Mouse (Mus musculus): ENCODE results near the gene Tyk2.

Tyk2 gene

DNA sequence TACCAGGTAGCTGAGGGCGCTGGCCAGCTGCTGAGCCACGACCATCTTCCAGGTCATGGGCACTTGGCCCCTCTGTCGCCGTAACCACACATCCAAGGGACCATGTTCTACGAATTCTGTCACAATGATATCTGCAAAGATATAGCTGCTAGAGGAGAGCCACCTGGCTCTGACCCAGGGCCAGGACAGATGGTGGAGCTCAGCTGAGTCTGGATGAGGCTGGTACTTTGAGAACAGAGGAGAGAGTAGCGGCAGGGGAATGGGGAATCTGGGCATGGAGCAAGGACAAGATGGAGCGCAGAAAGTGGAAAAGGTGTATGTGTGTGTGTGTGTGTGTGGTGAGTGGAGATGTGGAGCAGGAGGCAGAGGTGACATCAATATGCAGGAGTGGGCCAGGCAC is 16.9 kb downstream of the Tyk2 start:
- no peak for DNase-seq (ENCODE audit: low spot score in 2 of 2)

DNA sequence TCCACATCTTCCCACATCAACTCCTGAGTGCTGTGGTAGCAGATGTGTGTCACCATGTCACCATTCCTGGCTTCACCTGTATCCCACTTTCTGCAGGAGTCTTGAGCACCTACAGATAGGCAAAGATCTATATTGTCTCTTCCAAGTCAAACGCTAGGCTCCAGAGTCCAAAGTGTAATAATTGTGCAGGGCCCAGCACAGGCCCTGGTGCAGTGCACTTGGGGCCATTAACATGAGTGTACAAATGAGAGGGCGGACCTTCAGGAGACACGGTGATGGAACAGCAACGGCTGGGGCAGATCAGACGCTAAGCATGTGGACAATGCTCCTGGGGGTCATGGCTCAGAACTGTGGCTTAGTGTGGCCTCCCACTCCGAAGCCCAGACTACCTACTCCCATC is 17.3 kb downstream of the Tyk2 start:
- DNase-seq (ENCODE audit: low spot score in 2 of 2) = no peak

DNA sequence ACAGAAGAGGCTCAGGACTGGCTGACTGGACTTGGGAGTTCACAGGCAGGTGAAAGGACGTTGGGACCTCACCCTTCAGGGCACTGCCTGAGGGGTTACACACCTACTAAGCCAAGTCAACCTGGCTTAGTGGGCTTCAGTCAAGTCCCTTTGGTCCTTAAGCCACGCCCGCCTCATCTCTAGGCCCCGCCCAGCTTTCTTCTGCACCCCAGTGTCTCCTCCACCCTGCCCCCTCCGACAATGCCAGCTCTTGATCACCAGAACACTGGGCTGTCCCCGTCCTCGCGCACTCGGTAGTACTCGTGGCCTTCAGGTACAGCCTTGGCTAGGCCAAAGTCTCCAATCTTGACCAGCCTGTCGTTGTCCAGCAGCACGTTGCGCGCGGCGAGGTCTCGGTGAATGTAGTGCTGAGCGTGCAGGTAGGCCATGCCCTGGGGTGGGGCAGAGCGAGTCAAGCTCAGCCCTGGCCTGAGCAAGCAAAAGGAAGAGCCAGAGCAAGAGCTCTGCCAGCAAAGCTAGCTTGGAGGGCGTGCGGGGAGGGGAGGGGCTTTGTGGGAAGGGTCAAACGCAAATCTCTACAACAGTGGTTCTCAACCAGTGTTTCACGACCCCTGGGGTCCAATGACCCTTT is 23.3 kb downstream of the Tyk2 start:
- no peak for DNase-seq (ENCODE audit: low spot score in 2 of 2)

DNA sequence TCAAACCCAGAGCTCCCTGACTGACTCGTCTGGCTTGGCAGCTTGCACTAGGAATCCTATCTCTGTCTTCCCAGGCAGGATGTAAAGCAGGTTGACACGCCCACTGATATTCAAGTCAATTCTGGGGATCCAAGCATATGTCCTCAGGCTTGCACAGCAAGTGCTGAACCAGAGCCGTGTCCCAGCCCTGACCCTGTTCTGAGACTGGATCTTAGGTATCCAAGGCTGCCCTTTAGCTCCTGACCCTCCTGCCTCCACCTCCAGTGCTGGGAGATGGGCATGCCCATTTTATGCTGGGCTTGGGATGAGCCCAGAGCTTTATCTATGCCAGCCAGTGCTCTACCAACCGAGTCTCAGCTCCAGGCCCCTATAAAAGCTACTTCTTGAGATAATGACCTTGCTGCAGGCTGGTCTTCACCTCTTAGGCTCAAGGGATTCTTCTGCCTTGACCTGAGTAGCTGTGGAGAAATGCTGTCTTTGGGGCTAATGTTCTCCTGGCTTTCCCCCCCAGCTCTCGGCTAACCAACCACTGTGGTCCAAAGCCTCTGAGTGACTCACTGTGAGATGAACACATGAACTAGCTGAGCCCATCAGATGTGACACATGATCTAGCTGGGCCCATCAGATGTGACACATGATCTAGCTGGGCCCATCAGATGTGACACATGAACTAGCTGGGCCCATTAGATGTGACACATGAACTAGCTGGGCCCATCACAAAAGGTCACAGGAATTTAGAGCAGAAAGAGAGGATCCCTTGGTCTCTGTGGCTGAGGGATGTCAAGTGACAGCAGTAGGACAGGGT is 25.1 kb downstream of the Tyk2 start:
- DNase-seq (ENCODE audit: low spot score in 2 of 2) = no peak

DNA sequence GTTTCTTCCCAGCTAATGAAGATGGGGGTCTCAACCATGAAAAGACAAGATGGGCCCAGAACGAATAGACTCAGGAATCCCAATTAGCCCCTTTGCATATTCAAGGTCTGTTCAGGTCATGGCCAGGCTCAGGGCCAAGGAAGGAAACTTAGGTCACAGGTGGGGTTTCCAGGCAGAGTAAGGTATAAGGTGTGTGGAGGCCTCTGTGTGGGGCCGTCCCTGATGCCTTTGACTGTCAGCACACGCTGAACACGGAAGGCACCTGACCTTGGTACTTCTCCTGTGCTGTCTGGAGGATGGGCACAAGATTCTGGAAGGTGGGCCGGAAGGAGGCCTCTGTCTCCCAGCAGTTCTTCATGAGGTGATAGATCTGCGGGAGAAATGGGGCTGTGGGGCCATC is 26.2 kb downstream of the Tyk2 start:
- DNase-seq (ENCODE audit: low spot score in 2 of 2) = no peak

DNA sequence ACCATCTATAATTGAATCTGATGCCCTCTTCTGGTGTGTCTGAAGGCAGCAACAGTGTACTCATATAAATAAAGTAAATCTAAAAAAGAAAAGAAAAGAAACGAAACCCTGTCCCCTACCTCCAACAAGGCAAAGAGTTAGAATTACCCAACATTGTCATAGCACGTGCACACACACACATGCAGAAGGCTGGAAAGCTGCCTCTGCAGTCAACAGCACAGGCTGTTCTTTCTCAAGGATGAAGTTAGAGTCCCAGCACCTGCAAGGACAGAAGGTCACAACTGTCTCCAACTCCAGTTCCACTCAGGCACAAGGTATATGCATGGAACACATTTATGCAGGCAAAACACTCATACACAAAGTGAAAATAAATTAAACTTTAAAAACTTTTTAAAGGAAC is 29.0 kb downstream of the Tyk2 start:
- no peak for DNase-seq (ENCODE audit: low spot score in 2 of 2)

DNA sequence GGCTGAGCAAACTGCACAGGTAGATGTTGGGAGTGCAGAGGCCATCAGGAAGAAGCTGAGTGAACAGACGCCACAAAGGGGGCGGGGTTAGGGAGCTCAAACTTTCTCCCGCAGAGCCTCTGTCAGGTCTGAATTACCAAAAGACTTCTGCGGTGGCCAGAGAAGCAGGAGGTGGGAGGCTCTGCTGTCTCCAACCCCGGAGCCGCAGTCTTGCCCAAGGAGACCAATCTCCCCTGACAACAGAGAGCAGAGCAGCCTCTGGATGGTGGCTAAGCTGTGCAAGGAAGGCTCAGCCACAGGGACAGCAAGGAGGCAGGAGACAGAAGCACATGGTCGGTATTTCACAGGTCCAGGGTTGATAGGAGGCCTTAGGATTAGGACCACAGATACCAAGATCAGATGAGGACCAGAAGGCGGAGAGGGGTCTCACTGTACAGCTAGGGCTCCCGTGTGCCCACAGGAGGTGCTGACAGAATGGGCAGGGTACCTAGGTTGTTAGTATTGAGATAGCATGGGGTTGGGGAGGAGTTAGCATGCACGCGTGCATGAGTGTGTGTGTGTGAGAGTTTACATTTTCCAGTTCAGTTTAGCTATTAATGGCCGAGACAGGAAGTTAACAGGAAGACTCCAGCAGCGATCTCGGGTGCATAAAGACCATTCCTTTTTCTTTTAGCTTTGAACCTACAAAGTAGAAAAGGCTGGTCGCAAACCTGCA is 30.4 kb downstream of the Tyk2 start:
- no peak for DNase-seq (ENCODE audit: low spot score in 2 of 2)

DNA sequence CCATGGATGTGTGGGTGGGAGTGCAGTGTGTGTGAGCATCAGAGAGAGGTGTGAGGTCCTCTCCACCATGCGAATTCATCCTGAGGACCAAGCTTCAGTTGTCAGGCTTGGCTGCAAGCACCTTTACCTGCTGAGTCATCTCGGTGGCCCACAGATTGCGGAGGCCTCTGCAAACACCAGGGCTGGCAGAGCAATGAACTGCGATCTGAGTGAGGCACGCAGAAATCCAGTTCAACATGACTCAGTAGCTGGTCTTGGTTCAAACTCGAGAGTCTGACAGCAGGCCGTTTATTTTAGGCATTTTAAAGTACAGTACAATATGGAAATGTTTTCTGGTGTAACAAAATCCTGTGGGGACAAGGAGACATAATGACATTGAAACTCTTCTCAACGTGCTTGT is 33.2 kb downstream of the Tyk2 start:
- DNase-seq (ENCODE audit: low spot score in 2 of 2) = no peak

DNA sequence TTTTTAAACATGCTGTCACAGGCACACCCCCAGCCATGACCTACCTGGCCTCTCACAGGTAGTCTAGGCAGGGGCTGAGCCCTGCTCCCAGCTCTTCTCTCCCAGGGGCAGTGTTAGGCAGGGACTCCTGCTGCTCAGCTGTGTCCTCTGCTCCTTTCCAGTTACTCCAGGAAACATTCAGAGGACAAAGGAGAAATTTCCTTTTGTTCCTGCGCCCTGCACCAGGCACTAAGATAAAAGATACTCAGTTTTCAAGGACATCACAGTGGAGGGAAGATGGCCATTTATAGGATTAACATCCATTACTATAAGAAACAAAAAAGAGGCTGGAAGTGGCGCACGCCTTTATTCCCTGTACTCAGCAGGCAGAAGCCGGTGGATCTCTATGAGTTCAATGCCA is 35.1 kb downstream of the Tyk2 start:
- DNase-seq (ENCODE audit: low spot score in 2 of 2) = no peak

DNA sequence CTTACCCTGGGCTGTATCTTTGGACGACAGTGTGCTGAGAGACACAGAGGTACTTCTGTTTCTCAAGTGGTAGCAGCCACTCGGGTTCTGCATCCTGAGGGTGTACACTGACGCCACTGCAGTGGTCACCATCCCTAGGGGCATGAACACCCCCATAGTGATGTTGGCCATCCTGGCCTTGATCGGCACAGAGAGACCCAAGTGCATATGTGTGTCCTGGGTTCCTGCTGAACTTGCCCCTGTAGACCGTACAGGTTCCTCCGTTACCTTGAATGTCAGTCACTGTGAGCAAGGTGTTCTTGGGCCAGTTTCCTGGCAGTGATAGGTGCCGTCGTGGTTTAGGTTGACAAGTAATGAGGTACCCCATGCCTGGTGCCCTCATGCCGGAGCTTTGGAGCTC is 37.6 kb downstream of the Tyk2 start:
- no peak for DNase-seq (ENCODE audit: low spot score in 2 of 2)

DNA sequence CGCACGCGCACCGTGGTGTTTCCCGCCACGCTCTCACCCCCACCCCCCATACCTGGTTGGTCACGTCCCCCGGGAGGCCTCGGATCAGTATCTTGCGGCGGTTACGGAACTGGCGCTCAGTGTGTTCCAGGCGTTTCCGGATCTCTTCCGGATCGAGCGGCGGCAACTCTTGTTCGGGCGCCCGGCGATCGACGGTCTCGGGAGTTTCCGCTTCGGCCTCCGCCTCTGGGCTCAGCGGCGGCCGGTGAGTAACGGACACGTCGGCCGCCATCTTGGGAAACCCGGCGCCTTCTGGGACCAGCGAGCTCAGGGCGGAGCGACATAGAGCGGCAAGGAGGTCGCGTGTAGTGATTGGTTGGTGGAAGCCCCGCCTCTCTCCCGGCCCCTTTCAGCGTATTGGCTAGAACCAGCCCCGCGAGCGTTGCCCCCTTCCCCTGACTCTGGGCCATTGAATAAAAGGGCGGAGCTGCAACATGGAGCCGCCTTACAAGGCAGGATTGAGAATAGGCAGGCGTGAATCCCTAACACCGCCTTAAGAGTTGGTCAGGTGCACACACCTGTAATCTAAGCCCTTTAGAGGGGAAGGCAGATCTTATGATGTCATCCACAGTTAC is 39.2 kb downstream of the Tyk2 start, which contains the start of the genes Gm38431 and Raver1:
Gene Gm38431, minus strand, starts transcription at position 291 of the 614 bp plus-strand sequence.
Gene Raver1, minus strand, starts transcription at position 302 of the 614 bp plus-strand sequence.
- DNase-seq (ENCODE audit: low spot score in 2 of 2) = peak; percentile 98

DNA sequence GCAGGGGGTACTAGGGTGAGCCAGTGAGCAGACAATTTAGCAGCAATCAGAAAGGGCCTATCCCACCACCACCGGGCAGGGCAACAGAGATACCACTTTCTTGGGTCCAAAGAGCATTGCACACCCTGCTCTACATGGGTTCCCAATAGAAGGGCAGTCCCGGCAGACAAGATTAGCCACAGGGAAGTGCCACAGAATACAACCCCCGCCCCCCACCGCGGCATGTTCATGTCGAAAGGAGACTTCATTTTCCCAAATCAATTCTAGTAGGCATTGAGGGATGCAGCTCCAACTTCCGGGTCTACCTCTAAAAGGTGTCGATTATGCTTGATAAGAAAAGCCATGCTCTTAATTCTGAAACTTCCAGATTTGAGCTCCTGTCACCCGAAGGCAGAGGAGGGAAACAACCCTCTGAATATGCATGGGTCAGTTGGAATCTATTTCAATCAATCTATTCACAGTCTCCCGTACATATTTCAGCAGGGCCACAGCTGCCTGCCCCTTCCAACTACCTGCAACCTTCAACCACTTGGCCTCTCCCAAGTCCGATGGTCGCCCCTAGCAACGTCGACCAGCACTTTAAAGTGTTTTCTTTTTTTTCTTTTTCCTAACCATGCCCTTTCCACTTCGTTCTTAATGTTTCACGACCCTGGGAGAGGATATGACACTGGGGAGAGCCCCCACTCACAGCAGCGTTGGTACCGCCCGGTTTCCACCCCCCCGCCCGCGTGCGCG is 39.9 kb downstream of the Tyk2 start:
- DNase-seq (ENCODE audit: low spot score in 2 of 2) = no peak

DNA sequence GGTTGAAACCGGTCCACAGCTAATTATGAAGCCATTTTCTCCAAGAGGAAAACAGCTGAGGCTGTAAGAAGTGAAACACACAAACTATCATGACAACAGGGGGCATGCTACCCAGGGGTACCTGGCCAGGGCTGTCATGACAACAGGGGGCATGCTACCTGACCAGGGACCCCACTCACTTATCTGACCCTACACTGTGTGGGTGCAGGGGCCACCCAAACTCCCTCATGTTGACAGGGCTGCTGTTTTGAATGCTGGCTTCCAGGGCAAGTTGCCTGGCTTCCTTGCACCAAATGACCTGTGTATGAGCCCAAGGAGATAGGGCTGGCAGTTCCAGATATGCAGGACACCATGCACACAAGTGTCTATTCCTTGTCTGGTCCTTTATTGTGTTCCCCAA is 40.5 kb downstream of the Tyk2 start:
- DNase-seq (ENCODE audit: low spot score in 2 of 2) = no peak

DNA sequence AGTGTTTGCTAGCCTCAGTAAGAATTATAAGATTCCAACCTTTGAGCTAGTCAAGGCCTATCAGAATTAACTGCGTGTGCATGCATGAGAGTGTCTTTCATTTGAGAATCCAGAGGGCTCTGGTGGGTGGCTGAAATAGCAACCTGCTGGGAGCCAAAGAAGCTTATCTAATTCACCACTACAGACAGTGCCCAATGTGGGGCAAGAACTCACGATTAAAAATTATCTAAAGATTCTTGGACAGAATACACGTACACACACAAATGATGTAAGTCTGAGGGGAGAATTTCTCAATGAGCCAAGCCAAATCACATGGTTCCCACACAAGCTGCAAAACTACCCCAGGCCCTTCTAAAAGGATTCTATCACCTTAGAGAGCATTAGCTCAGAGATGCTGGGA is 47.7 kb downstream of the Tyk2 start:
- no peak for DNase-seq (ENCODE audit: low spot score in 2 of 2)

DNA sequence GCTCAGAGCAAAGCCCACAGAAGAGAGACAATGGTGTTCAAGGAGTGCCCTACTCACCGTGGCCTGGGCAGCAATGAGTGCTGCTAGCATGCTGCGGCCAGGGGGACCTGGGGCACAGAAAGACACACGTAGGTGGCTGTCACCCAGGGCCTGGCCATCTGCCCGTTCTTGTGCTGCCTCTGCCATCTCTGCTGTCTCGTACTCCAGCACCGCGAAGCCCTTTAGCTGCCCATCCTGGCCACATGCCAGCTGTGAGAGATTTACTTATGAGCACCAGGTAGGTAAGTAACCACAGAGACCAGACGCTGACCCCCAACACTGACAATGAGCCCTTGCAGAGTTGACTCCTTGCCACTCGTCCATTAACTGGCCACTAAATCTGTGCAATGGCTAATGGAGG is 49.9 kb downstream of the Tyk2 start:
- DNase-seq (ENCODE audit: low spot score in 2 of 2) = no peak

DNA sequence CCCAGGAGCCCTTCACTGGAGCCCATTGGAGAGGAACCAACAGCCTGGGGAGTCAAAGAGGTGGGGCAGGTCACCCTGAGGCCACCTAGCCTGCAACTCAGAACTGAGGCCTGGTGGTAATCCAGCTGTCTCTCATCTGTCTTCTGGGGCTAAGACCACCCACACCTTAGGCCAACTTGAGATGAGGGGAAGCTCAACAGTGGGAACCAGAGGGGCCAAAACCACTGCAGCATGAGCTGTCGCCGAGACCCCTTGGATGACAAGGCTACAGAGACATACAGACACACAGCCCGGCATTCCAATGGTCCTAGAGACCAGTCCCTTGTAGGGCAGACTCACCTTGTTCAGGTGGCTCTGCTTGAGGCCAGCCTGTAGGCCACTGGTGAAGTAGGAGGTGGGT is 55.4 kb downstream of the Tyk2 start:
- DNase-seq (ENCODE audit: low spot score in 2 of 2) = no peak

DNA sequence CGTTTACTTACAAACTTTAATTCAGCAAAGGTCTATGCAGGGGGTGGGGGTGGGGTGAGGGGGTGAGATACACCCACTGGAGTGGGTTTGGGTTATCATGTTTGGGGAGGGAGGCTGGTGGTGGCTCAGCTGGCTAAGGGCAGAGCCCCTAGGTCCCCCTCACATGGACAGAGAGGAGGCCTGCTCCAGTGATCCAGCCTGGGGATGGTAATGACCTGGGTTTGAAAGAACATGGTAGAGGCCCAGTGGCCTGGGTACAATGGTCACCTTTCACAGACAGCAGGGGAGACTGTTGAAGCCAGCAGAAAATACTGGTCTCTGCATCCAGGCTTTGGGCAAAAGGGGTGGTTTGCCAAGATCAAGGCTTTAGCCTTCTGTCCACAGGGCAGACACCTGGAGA is 56.9 kb downstream of the Tyk2 start:
- DNase-seq (ENCODE audit: low spot score in 2 of 2) = no peak

DNA sequence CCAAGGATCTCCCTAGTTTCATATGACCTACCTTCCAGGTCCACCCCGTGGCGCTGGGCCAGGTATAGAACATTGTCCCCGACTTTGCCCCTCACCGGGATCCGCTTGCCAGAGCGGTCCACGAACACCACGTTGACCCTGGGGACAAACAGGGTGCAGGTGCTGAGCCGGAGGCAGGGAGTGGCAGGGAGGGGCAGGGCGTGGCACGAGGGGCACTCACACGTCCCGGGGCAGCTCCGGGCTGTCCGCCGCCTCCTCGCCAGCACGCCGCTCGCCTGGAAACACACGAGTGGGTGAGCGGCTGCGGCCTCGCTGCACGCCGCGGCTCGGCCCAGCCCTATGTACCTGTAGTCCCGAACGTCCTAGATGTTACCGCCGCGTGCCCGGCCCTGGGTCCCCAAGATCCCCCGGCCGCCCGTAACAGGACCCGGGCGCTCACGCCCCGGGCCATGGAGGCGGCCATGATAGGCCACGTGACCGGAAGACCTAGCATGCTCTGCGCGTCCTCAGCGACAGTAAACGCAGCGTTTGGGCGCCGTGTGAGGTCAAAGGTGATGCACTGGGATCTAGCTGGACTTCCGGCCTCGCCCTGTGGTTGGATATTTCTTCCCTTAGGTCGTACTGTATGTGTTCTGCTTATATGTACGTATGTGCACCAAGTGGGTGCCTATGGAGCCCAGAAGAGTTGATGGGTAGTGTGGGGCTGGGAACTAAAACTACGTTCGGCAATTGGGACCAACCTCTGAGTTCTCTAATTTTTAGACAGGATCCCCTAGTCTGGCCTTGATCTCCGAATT is 57.8 kb downstream of the Tyk2 start, which contains the start of the genes Gm49373 and Fdx1l:
Gene Gm49373, minus strand, starts transcription at position 53 of the 797 bp plus-strand sequence.
Gene Fdx1l, minus strand, starts transcription at position 571 of the 797 bp plus-strand sequence.
- DNase-seq (ENCODE audit: low spot score in 2 of 2) = peak; percentile 80 to 82

DNA sequence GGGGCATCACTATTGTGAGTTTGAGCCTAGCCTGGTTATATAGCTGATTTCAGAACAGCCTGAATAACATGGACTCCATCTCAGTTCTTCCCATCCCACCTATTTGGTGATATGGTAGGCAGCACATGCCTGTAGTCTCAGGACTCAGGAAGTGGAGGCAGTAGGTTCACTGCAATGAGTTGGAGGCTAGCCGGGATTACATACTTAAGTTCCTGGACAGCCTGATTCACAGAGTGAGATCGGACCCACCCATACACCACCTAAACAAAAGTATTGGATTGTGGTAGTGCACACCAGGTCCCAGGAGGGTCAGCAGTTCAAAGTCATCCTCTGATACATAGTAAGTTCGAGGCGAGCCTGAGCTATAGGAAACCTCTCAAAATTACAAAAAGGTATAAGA is 58.4 kb downstream of the Tyk2 start:
- no peak for DNase-seq (ENCODE audit: low spot score in 2 of 2)

DNA sequence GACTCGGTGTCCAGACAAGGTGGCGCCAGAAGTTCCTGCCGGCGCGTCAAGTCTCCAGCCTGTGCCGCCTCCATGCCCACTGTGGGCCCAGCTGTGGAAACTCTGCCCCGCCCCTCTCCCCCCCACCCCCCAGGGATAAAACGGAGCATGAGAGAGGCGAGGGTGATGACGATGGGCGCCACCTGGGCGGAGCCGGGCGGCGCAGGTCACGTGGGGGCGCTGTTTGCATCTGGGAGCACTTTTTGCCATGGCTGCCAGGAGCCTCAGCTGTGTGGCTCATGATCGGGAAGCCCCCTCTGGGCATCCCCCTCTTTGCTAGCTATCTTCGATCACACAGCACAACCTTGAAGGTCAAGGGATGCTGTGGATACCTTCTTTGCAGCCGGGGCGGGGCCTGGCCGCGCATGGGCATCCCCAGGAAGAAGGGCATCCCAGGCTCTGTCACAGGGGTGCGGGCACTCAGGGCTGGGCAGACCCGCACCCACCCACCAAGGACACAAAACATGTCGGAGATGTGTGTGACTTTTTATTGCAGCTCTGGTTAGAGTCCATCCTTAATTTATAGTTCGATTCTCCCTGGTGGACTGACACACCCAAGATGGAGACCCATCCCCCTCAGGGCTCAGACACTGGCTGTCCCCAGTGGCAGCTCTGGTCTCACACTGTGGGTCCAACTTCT is 63.9 kb downstream of the Tyk2 start, which contains the start of gene Zglp1:
Gene Zglp1, minus strand, starts transcription at position 88 of the 679 bp plus-strand sequence.
- DNase-seq (ENCODE audit: low spot score in 2 of 2) = no peak

Measured in natural killer cell, adult 2 months (primary cell).